Mouse (Mus musculus) forebrain, embryonic 12.5 days (tissue): ENCODE results near the gene Bmp6. TPM values are rescaled to one million over a fixed set of nuclear protein-coding genes. Genes with fewer than 3 reads are reported as not detected.
A peak's percentile ranks its signal among the peaks of the same experiment; 100 is the strongest.

Source experiments
- ATAC-seq: fragments of 200-750 bp; cut with Nextera tagmentation; 2 replicates; pipeline ENCODE4 v1.8.0; 2017; ENCODE audit warnings: moderate TSS enrichment; ENCODE audit not compliant: low FRiP score
- H3K27ac ChIP-seq: fragments of 300-500 bp; sonication (generic); 2 replicates; pipeline ENCODE4 v1.5.1; 2016; ENCODE audit warnings: mild to moderate bottlenecking
- H3K27me3 ChIP-seq: fragments of 300-500 bp; sonication (generic); 2 replicates; pipeline ENCODE4 v1.6.1; 2016; ENCODE audit warnings: mild to moderate bottlenecking
- H3K36me3 ChIP-seq: fragments of 300-500 bp; sonication (generic); replicated peaks from 2 replicates; pipeline ENCODE4 v1.6.1; 2016; ENCODE audit warnings: mild to moderate bottlenecking
- H3K4me1 ChIP-seq: fragments of 300-500 bp; sonication (generic); 2 replicates; pipeline ENCODE4 v1.6.1; 2016
- H3K4me2 ChIP-seq: fragments of 300-500 bp; sonication (generic); 2 replicates; pipeline ENCODE4 v1.6.1; 2016; ENCODE audit warnings: mild to moderate bottlenecking, moderate library complexity
- H3K4me3 ChIP-seq: fragments of 300-500 bp; sonication (generic); replicated peaks from 2 replicates; pipeline ENCODE4 v1.5.1; 2016; ENCODE audit warnings: mild to moderate bottlenecking
- H3K9ac ChIP-seq: fragments of 300-500 bp; sonication (generic); 2 replicates; pipeline ENCODE4 v1.6.1; 2016; ENCODE audit warnings: mild to moderate bottlenecking
- H3K9me3 ChIP-seq: fragments of 300-500 bp; sonication (generic); 2 replicates; pipeline ENCODE4 v1.6.1; 2016
- WGBS: fragments of 180-500 bp; shearing (Covaris S2); methylation state at CpG from one replicate; pipeline ENCODE4 v1.1.7; 2016; 5-methylcytosine and 5-hydroxymethylcytosine counted together
- polyA plus RNA-seq: library from polyadenylated mRNA; unstranded; fragments of >200 nt; fragmentation: Nextera tagmentation; extraction: Ambion mirVana; gene quantifications from 2 replicates; pipeline ENCODE4 v1.2.1, GENCODE M21; 2016

The Bmp6 gene
- polyA plus RNA-seq, 1 experiment from 2014 or later = 1.7 TPM

GRCm38 (mm10) chr13:38407611-38408315 lies 62.9 kb downstream of the Bmp6 start:
- H3K4me1 ChIP-seq = peaks cover 10% of the 10 kb centered on the region; the same call in 1 of the 2 replicates
- no peaks in the 10 kb centered on the region for H3K36me3 ChIP-seq
- H3K9ac ChIP-seq = no peak overlapping the region
- H3K27ac ChIP-seq = no peak overlapping the region
- H3K4me2 ChIP-seq = no peak overlapping the region
- H3K27me3 ChIP-seq = no peaks in the 10 kb centered on the region
- no peak for ATAC-seq
- no peak overlapping the region for H3K4me3 ChIP-seq
- no peaks in the 10 kb centered on the region for H3K9me3 ChIP-seq
- WGBS = 85% methylated on average over 6 of the region's 6 CpGs

GRCm38 (mm10) chr13:38408636-38409035 lies 63.7 kb downstream of the Bmp6 start:
- no peak overlapping the region for H3K4me3 ChIP-seq
- no peaks in the 10 kb centered on the region for H3K27me3 ChIP-seq
- H3K9me3 ChIP-seq = no peaks in the 10 kb centered on the region
- no peak overlapping the region for H3K4me2 ChIP-seq
- no peak overlapping the region for H3K9ac ChIP-seq
- no peak for ATAC-seq
- H3K36me3 ChIP-seq = no peaks in the 10 kb centered on the region
- H3K27ac ChIP-seq = no peak overlapping the region
- WGBS = 78% methylated on average over 3 of the region's 3 CpGs
- peaks cover 10% of the 10 kb centered on the region; the same call in 1 of the 2 replicates for H3K4me1 ChIP-seq

- WGBS = 20% methylated on average over 15 of the region's 15 CpGs
- Histone ChIP-seq H3K27ac (0 out of 2 replicates have a peak overlapping the region, but pooled peaks have one; percentile 42), H3K4me1 (peaks cover 10% of the 10 kb centered on the region; the same call in 1 of the 2 replicates), H3K27me3 (no peaks in the 10 kb centered on the region), H3K4me3 (no peak overlapping the region), H3K9ac (no peak overlapping the region), H3K36me3 (no peaks in the 10 kb centered on the region), H3K9me3 (no peaks in the 10 kb centered on the region), H3K4me2 (peak overlapping the region; percentile 37)
- no peak; the same call in 1 of the 2 replicates for ATAC-seq
These were observed 65.5 kb downstream of the Bmp6 start for GRCm38 (mm10) chr13:38410322-38410865.

- no peak for ATAC-seq
- no peaks in the 10 kb centered on the region for H3K27me3 ChIP-seq
- H3K9ac ChIP-seq = no peak overlapping the region
- no peaks in the 10 kb centered on the region for H3K36me3 ChIP-seq
- no peaks in the 10 kb centered on the region for H3K4me1 ChIP-seq
- H3K27ac ChIP-seq = no peak overlapping the region
- H3K9me3 ChIP-seq = no peaks in the 10 kb centered on the region
- H3K4me3 ChIP-seq = no peak overlapping the region
- 86% methylated on average over 7 of the region's 7 CpGs for WGBS
- H3K4me2 ChIP-seq = no peak overlapping the region
These were observed 74.9 kb downstream of the Bmp6 start for GRCm38 (mm10) chr13:38419781-38420180.

GRCm38 (mm10) chr13:38422491-38422890 lies 77.6 kb downstream of the Bmp6 start:
- no peaks in the 10 kb centered on the region for H3K4me1 ChIP-seq
- H3K9me3 ChIP-seq = no peaks in the 10 kb centered on the region
- no peak overlapping the region for H3K4me3 ChIP-seq
- no peak overlapping the region for H3K27ac ChIP-seq
- no peaks in the 10 kb centered on the region for H3K36me3 ChIP-seq
- H3K27me3 ChIP-seq = no peaks in the 10 kb centered on the region
- ATAC-seq = no peak
- WGBS = 83% methylated on average over 5 of the region's 5 CpGs
- H3K9ac ChIP-seq = no peak overlapping the region
- no peak overlapping the region for H3K4me2 ChIP-seq

- Histone ChIP-seq H3K36me3 (no peaks in the 10 kb centered on the region), H3K4me1 (no peaks in the 10 kb centered on the region), H3K4me2 (no peak overlapping the region), H3K9me3 (no peaks in the 10 kb centered on the region), H3K27me3 (no peaks in the 10 kb centered on the region), H3K9ac (no peak overlapping the region), H3K27ac (no peak overlapping the region), H3K4me3 (no peak overlapping the region)
- WGBS = 62% methylated on average over 6 of the region's 6 CpGs
- no peak for ATAC-seq
These were observed 80.4 kb downstream of the Bmp6 start for GRCm38 (mm10) chr13:38425294-38425693.

- Histone ChIP-seq H3K9ac (no peak overlapping the region), H3K9me3 (no peaks in the 10 kb centered on the region), H3K36me3 (no peaks in the 10 kb centered on the region), H3K27me3 (no peaks in the 10 kb centered on the region), H3K4me1 (no peaks in the 10 kb centered on the region; the same call in 1 of the 2 replicates), H3K4me3 (no peak overlapping the region), H3K27ac (no peak overlapping the region), H3K4me2 (no peak overlapping the region)
- no peak for ATAC-seq
- 84% methylated on average over 8 of the region's 8 CpGs for WGBS
These were observed 84.8 kb downstream of the Bmp6 start for GRCm38 (mm10) chr13:38429671-38430070.

- H3K4me1 ChIP-seq = no peaks in the 10 kb centered on the region; the same call in 1 of the 2 replicates
- H3K4me2 ChIP-seq = no peak overlapping the region
- no peaks in the 10 kb centered on the region for H3K9me3 ChIP-seq
- no peak overlapping the region for H3K4me3 ChIP-seq
- no peaks in the 10 kb centered on the region for H3K27me3 ChIP-seq
- WGBS = 88% methylated on average over 6 of the region's 6 CpGs
- H3K36me3 ChIP-seq = no peaks in the 10 kb centered on the region
- ATAC-seq = no peak
- H3K9ac ChIP-seq = no peak overlapping the region
- H3K27ac ChIP-seq = no peak overlapping the region
These were observed 85.2 kb downstream of the Bmp6 start for GRCm38 (mm10) chr13:38430075-38430474.

GRCm38 (mm10) chr13:38434831-38435230 lies 89.9 kb downstream of the Bmp6 start:
- no peak overlapping the region for H3K9ac ChIP-seq
- no peak for ATAC-seq
- 96% methylated on average over 5 of the region's 5 CpGs for whole genome bisulfite sequencing
- H3K4me2 ChIP-seq = no peak overlapping the region
- no peaks in the 10 kb centered on the region; the same call in 1 of the 2 replicates for H3K4me1 ChIP-seq
- no peaks in the 10 kb centered on the region for H3K9me3 ChIP-seq
- no peak overlapping the region for H3K27ac ChIP-seq
- H3K4me3 ChIP-seq = no peak overlapping the region
- H3K36me3 ChIP-seq = no peaks in the 10 kb centered on the region
- no peaks in the 10 kb centered on the region for H3K27me3 ChIP-seq

- Histone ChIP-seq H3K36me3 (no peaks in the 10 kb centered on the region), H3K27ac (no peak overlapping the region), H3K9ac (no peak overlapping the region), H3K9me3 (no peaks in the 10 kb centered on the region), H3K4me1 (no peaks in the 10 kb centered on the region; the same call in 1 of the 2 replicates), H3K27me3 (no peaks in the 10 kb centered on the region), H3K4me3 (no peak overlapping the region), H3K4me2 (no peak overlapping the region)
- no peak for ATAC-seq
- 40% methylated on average over 5 of the region's 5 CpGs for WGBS
These were observed 93.0 kb downstream of the Bmp6 start for GRCm38 (mm10) chr13:38437930-38438329.

GRCm38 (mm10) chr13:38440240-38440639 lies 95.3 kb downstream of the Bmp6 start:
- H3K4me1 ChIP-seq = no peaks in the 10 kb centered on the region
- ATAC-seq = no peak
- H3K4me2 ChIP-seq = no peak overlapping the region
- no peaks in the 10 kb centered on the region for H3K36me3 ChIP-seq
- no peak overlapping the region for H3K4me3 ChIP-seq
- no peaks in the 10 kb centered on the region for H3K9me3 ChIP-seq
- H3K27ac ChIP-seq = no peak overlapping the region
- no peaks in the 10 kb centered on the region for H3K27me3 ChIP-seq
- WGBS = 91% methylated on average over 10 of the region's 10 CpGs
- no peak overlapping the region for H3K9ac ChIP-seq

GRCm38 (mm10) chr13:38448516-38449015 lies 103.7 kb downstream of the Bmp6 start:
- Histone ChIP-seq H3K4me2 (no peak overlapping the region), H3K27me3 (no peaks in the 10 kb centered on the region), H3K9ac (no peak overlapping the region), H3K4me1 (0 out of 2 replicates have a peak, but pooled peaks cover 3% of the 10 kb centered on the region), H3K9me3 (no peaks in the 10 kb centered on the region), H3K4me3 (no peak overlapping the region), H3K36me3 (no peaks in the 10 kb centered on the region), H3K27ac (no peak overlapping the region)
- 82% methylated on average over 6 of the region's 6 CpGs for WGBS
- no peak for ATAC-seq
